Mouse (Mus musculus) left cerebral cortex, adult 8-10 months (tissue): Measurements from ENCODE around the gene Zmynd10. TPM values are rescaled to one million over a fixed set of nuclear protein-coding genes. Genes with fewer than 3 reads are reported as not detected.

Source experiments
- DNase-seq, 2 experiments: peaks; one replicate each; pipeline ENCODE4 v3.0.0; 2022; ENCODE audit warnings: low spot score in 2 of 2
- total RNA-seq, 4 experiments: library from RNA; stranded (reverse); gene quantifications; 2 replicates each; pipeline ENCODE4 v1.2.4; 2022

Zmynd10 gene
- total RNA-seq, 4 experiments from 2014 or later: 5.1 to 8.3 (median 6.3) TPM

DNA sequence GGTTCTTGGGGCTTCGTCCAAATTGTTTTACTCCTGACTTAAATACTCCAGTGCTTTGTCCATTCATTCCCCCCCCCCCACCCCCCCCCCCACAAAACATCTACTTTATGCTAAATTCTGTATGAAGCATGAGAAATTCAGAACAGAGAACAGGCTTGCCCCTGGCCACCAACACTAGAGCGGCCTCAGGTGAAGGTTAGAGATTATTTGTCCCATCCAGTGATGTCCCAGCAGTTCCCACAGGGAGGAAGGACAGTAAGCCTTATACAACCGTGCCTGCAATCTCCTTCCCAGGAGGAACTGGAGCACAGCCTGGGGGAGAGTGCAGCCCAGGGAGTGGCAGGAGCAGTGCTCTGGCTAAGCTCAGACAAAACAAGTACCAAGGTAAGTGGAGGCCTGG, 31.5 kb downstream of the Zmynd10 start, which contains the start of gene Naa80:
TSS of gene Naa80 (plus strand) at position 301 of the 400 bp plus-strand sequence.
- no peak for DNase-seq

GRCm38 (mm10) chr9:107579023-107579900, 32.2 kb downstream of the Zmynd10 start:
- DNase-seq: no peak

DNA sequence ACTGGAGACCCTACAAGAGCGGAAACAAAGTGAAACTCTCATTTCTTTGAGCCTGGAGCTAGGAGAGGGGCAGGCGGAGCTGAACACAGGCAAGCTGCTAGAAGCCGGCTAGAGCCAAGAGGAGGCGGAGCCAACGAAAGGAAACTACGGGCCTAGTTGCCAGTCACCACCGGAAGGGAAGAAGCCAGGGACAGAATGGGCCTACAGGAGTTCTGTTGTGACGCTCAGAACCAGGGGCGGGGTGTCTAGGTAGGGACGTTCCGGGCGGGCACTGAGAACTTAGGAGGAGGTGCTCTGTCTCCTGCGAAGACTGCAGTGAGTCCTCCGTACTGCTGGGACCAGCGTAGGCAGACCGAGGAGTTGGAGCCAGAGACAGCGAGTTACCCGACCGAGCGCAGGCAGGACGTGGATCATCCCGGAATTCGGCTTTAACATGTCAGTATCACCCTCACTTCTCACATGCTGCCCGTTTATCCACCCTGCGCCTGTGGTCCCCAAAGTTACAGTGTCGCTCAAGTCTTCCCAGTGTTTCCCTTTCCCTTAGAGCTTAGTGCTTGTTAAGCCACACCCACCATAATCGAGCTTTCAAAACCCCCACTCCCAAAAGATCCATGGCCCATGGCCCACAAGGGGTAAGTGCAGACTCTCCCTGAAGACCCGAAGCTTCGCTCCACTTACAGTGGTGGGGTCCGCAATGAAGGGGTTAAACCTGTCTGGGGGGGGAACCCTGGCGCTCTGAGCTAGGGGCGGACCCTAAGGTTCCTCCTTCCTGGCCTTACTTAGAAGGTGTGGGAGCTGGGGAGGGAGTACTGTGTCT, 33.6 kb downstream of the Zmynd10 start, which contains the start of gene Hyal3:
TSS of gene Hyal3 (plus strand) at position 318 of the 817 bp plus-strand sequence.
- peak; percentile 70 to 88 for DNase-seq

- DNase-seq: no peak
These were observed 34.5 kb downstream of the Zmynd10 start for GRCm38 (mm10) chr9:107581584-107581983.

GRCm38 (mm10) chr9:107582509-107583062, 35.5 kb downstream of the Zmynd10 start:
- no peak for DNase-seq

- DNase-seq: no peak
These were observed 36.1 kb downstream of the Zmynd10 start for GRCm38 (mm10) chr9:107583174-107583573.

DNA sequence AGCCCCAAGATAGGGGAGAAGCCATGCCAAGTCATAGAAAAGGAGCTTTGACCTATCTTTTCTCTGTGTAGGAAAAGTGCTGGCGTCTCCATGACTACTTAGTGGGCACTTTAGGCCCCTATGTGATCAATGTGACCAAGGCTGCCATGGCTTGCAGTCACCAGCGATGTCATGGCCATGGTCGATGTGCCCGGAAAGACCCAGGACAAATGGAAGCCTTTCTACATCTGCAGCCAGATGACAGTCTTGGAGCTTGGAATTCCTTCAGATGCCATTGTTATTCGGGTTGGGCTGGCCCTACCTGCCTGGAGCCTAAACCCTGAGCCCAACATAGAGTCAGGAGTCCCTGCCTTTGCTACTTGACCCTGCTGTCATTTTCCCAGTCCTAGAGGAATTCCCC, 39.4 kb downstream of the Zmynd10 start:
- DNase-seq: no peak

- DNase-seq: peak; percentile 91 to 99
These were observed 40.1 kb downstream of the Zmynd10 start, which contains the start of gene Ifrd2 for GRCm38 (mm10) chr9:107586974-107587832. TSS of gene Ifrd2 (plus strand) at chr9:107587642.

- no peak for DNase-seq
These were observed 40.9 kb downstream of the Zmynd10 start for GRCm38 (mm10) chr9:107587833-107588639.

DNA sequence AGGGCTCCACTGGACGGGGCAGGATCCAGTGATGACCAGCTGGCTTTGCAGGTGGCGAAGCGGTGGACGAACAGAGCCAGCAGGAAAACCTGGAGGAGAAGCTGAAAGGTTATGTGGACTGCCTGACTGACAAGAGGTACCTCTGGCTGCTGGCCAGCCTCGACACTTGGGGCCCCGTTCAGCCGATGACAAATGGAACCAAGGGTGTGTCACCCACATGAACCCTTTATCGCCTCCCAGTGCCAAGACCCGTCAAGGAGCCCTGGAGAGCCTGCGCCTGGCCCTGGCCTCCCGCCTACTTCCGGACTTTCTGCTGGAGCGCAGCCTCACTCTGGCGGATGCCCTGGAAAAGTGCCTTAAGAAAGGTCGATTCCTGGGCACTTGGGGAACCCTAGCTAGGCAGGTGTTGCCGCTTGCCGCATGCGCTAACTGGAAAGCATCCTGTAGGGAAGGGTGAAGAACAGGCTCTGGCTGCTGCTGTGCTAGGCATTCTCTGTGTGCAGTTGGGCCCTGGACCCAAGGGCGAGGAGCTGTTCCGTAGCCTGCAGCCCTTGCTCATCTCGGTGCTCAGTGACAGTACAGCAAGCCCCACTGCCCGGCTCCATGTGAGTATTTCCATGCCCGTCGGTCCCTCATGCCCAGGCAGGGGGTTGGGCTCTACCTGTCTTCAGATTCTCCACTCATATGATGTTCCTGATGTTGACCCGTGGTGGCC, 43.1 kb downstream of the Zmynd10 start:
- no peak for DNase-seq

DNA sequence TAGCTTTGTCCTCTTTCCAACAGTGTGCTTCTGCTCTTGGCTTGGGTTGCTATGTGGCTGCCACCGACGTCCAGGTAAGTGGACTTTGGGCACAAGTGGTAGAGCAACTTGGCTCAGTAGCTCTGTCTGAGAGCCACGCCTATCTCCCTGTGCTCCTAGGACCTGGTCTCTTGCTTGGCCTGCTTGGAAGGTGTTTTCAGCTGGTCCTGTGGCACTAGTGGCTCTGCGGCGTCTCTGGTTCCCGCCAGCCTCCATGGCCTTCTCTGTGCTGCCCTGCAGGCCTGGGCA, 43.6 kb downstream of the Zmynd10 start:
- no peak for DNase-seq

DNA sequence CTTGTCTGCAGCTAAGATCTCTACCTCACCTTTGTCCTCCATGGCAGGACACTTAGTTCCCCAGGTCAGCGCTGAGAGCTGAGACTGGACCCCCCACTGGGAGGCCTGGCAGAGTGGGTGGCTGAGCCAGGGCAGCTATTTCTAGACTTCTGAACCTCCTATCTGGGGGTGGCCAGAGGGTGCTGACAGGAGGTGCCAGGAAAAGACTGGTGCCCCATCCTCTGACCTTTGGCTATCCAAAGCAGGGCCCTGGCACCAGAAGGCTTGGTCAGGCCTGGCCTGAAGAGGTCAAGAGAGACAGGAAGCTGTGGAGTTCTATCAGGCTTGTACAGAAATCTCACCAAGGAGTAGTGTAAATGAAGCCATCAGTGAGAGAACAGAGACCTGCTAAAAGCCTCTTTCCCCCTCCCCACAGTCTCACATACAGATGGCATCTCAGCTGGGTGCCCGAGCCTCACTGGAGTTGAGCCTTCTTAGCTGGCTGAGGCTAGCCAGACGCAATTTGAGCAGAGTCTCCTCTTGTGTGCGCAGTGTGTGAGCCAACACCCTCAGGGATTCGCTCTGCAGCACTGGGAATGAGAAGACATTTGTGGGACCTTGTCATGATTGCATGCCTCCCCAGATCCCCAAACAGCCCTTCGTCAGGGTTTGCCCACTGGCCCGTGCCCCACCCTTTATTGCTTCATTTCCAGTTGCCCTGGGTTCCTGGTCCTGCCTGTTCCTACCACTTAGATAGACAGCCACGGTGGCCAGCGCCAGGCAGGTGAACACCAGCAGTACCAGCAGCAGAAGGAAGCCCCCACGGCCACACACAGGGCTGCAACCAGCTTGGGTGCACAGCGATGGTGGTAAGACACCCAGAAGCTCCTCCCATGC, 46.2 kb downstream of the Zmynd10 start:
- no peak for DNase-seq

DNA sequence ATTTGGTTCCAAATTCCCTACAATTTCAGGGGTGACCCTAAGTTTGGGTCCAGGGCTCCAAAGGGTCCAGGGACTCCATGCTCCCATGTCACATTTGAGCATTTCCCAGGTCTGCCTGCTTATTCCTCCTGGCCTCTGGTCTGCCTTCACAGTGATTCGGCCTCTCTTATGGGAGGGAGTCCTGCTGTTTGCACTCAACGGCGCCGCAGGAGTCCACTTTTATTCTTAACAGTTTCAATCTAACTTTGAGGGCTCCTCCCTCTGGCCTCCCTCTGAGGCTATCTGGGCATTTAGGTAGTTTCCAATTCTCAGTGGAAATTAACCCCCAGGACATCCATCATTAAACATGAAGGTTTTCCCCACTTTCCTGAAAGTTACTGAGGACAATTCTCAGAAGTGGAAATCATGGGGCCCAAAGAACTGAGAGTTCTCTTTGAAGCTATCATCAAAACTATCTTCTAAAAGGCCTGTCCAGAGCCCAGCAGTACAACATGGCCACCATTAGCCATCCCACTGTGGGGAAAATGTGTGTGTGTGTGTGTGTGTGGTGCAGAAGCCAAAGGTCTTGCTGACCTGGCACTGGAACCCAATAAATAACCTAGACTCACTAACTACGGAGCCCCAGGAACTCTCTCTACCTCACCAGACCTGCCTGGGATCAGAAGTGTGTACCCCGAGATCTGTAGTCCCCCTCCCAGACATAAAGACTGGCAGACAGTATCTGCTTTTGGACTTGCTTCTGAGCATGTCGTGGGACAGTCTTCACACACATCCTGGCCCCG, 47.4 kb downstream of the Zmynd10 start:
- DNase-seq: no peak

DNA sequence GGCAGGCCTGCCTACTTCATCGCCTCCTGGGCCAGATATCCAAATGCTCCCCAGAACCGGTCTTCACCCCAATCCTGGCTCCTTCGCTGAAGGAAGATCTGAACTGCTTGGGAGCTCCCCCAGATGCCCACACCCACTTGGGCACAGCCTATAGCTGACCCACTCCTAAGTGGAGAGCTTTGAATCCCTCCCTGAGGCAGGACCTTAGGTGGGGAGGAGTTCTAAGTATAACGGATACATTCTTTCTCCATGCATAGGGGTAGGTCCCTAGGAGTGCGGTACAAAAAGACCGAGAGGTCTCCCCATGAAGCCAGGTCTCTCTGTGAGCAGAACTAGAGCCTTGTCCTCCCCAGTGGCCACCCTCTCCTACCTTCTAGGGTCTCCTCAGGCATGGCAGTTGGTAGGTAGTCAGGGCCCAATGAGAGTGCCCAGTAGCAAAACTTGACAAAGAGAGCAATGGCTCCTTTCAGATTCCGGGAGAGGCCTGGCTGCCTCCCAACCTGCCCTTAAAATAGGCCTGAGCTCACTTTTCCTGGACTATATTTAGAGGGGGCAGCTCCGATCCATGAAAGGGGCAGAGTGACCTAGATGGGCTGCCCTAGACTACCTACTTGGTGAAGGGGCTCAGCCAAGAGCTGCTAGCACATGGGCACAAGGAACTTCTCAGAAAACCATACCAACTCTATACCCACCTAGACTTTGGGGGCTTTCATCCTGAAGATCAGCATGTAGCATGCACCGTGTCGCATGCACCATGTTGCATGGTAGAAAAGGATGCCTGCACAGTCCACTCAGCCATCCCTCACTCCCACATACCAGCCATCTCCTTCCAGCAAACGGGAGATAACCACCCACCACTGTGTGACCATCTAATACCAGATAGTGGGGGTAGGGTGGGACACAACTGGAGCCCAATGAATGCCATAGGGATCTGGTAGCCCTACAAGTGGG, 49.8 kb downstream of the Zmynd10 start:
- DNase-seq: no peak

DNA sequence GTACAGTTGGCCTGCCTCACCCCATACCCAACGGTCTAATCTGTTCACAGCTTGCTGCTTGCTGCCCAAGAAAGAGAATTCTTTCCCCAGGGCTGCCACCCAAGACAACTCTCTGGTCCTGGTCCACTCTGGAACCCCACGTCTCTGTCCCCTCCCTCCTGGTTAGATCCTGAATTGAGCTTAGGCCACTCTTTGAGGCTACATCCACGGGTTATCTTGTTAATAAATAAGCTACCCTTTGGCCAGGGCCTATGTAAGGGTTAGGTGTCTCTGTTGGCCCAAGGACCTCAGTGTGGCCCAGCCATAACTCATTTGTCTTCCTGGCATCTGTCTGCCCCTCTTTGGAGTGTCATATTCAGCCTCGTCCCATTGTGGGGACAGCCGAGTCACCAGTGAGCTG, 51.3 kb downstream of the Zmynd10 start:
- DNase-seq: no peak

DNA sequence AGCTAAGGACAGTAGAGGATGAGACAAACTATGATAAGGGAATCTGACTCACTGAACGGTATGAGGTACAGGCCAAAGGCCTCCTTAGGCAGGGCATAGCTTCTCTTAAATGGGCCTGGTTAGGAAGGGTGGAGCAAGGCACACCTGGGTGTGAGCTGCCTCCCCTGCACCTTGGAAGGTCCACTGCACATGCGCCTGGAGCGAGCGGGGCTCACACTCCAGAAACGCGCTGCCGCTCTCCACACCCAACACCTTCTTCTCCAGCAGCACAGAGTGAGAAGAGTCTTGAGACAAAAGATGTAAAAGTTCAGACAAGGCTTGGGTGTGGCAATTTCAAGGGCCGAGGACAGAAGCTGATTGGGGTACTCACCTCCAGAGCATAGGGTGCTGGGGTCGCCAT, 52.3 kb downstream of the Zmynd10 start:
- DNase-seq: no peak

DNA sequence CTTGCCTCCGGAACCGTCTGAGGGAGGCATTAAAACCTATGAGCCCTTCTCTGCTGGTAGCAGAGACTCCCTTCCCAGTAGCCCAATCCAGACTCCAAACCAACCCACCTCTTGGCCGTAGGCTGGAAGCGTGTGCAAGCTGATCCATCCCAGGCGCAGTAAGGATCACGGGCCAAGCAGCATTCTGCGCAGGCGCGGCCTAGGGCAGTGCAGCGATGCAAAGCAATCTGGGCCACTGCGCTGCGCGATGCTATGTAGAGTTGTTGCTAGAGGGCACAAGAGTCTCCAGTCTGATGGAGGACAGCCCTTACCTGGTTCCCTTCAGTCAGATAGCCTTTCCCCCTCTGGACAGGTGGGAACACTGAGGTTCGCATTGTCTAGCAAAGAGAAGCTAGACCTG, 52.7 kb downstream of the Zmynd10 start:
- no peak for DNase-seq
